Mouse (Mus musculus) monocyte, adult 5-6 weeks (primary cell): ENCODE results near the gene Calm4. TPM values are rescaled to one million over a fixed set of nuclear protein-coding genes. Genes with fewer than 3 reads are reported as not detected.
"Not testable (repeated sequence)": the region's sequence is repeated elsewhere in the genome, so short reads cannot be mapped to it uniquely, and the experiment has no call there.

ENCODE experiments used
- ATAC-seq: fragments of 153-309, 156-312 bp; replicated peaks from 2 replicates; pipeline ENCODE4 v1.8.0; 2017; ENCODE audit warnings: mild to moderate bottlenecking; ENCODE audit not compliant: low TSS enrichment, insufficient number of reproducible peaks, severe bottlenecking, poor library complexity, low FRiP score
- total RNA-seq: library from RNA; stranded (forward); fragments of 200-1000, 200-491, 200-594 nt; gene quantifications from 3 replicates; pipeline ENCODE4 v1.2.3, GENCODE M21; 2017

Gene Calm4
- not detected in 3 replicates for total RNA-seq

DNA sequence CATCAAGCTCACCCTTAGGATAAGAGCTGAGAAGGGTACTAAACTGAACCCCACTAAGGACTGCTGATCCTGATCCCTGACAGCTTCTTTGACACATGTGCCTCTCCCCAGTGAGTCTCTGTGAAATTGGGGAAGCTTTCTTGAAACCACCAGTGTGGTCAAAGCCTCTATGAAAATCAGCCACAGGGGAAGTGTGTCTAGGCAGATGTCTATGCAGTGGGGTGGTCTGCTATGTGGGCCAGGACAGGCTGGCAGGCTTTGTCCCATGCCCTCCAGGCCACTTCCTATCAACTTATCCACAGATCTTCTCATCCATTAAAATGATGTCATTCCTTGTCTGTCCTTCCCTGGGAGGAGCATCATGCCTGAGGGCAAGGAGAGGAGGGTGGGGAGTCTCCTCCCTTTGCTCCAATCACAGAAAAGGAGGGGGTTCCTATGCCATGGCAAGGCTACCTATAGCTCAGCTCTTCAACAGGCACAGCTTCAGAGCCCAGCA is at the start of gene Calm4:
Gene Calm4 (plus strand): TSS at position 446 of the 496 bp plus-strand sequence.
- peak; percentile 40; the same call in 1 of the 2 replicates for ATAC-seq

- ATAC-seq: no peak
These were observed 49.0 kb upstream of the Calm4 start for GRCm38 (mm10) chr13:3788588-3788987.

- ATAC-seq: no peak
These were observed 48.0 kb upstream of the Calm4 start for GRCm38 (mm10) chr13:3789531-3789930.

- no peak for ATAC-seq
These were observed 40.9 kb upstream of the Calm4 start for GRCm38 (mm10) chr13:3796649-3797048.

DNA sequence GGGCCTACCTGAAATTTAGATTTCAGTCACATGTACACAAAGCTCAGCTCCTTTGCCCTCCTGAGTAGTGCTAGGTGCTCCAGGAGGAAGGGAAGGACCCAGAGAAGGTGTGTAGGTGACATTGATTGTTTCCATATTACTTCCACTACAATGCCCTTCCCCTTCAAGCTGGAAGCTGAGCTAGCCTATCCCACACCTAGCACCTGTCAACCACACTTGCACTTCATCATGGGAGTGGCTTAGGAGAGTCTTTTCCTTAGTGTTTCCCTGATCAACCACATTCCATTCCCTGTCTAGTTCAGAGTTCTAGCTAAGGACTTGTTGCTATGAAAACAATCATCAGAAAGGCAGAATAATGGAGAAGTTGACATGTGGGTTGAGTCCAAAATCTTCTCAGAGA is 38.8 kb upstream of the Calm4 start:
- ATAC-seq: no peak

GRCm38 (mm10) chr13:3799386-3799785 is 38.2 kb upstream of the Calm4 start:
- no peak for ATAC-seq

DNA sequence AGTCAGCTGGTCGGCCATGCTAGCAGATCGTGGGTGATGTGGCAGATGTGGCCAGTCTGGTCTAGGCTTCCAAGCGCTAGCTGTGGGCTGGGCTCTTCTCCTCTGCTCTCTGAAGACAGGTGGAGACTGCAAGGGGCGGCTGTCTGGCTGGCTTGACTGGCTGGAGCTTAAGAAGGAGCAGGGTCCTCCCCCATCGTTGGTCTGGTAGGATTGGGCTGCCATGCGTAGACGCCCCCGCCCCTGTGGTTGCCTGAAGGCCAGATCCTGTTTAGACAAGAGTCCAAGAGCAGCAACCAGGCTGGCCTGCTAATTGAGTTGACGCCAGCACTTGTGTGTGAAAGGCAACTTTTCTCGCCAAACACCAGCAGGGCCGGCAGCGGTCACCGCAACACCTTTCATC is 33.4 kb upstream of the Calm4 start, which contains the start of gene Calml3:
Gene Calml3 (minus strand): TSS at position 131 of the 400 bp plus-strand sequence.
- no peak for ATAC-seq

DNA sequence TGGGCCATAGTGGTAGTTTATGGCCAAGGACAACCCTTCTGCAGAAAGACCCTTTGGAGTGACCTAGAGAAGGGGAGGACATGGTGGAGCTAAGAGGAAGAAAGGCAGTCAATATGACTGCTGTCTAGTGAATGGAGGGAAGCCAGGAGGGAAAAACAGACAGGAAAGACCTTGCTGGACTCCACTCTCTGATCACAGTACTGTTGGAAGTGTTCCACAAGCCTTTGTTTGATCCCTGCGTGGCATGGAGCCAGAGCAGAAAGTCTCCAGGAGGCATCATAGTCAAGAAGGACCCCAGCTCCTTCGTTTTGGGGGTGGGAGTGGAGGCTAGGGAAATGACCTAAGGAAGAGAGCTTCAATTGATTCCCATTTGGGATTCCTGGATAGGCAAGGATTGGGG is 32.4 kb upstream of the Calm4 start:
- ATAC-seq: no peak

DNA sequence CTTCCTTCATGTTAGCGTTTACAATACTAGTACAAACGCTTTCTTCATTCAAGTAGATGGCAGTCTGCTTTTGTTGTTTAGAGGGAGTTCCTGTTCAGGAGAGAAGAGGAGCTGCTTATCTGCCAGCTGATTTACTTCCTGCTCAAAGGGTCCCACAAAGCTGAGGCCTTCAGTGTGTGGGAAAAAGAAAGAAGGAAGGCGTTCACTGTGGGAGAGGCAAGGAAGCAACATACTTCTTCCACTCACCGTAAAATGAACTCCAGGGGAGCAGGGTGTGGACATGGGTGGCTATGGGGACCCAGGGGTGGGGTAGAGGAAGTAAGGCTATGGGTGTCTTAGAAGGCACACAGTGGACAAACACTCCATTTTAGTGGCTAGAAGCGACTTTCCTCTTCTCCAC is 31.9 kb upstream of the Calm4 start:
- ATAC-seq: no peak

DNA sequence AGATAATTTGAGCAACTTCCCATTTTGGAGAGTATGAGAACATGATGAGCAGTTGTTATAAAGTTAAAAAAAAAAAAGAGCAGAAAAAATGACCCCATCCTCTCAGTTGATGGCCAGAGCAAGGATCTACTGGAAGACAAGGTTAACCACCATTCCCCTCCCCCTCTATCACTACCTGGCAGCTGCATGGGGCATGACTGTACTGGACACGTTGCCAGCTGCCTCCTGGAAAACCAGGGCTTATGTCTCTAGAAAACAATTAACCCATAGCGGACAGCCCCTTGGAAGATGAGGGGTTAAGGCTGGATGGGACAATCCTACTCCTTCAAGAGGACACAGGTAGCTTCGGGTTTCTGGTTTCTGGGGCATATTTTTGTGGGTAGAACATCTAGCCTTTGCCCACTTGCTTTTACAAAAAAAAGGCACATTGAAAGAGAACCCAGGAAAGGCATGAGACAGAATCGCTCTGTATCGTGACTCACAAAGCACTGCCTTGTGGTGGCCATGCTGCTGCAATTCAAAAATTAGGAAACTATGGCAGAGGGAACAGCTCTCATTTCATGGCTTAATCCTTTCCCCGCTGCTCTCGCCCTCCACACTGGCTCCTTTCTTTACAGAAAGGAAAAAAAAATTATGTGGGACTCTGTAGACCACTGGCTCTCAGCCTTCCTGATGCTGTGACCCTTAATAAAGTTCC is 30.3 kb upstream of the Calm4 start:
- ATAC-seq: no peak

- peak; percentile 53; the same call in 1 of the 2 replicates for ATAC-seq
These were observed 19.4 kb upstream of the Calm4 start for GRCm38 (mm10) chr13:3818012-3818739.

DNA sequence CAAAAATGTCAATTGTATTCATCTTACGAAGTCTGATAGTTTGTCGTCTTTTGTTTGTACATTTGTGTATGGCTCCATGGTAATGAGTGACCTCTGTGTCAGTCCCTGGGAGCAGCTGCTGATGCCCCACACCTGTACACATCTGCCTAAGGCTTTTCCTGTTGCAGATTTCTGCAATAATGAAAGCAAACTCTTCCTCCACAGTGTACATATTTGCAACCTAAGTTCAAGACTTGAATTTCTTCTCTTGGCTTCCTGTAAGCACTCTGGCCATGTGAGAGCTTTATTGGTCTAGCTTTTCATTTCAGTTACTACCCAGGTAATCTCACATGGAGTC is 18.8 kb upstream of the Calm4 start:
- no peak for ATAC-seq

DNA sequence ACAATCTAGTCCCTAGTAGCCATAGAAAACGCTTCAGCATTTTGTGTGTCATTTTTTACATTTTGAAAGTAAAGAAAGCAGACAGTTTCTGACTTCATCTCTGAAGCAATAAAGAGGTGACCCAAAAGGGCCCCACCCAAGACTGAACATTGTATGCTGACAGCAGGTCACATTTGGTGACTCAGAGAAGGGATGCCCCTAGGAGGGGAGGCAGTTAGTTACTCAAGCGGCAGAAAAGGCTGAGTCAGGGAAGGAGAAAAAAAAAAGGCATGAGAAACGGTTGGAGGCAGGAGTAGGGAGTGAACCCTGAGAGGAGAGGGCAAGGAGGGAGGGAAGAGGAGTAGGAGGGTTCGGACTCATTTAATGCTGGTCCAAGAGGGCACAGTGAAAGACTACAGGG is 15.5 kb upstream of the Calm4 start:
- ATAC-seq: no peak

- no peak for ATAC-seq
These were observed 11.8 kb upstream of the Calm4 start for GRCm38 (mm10) chr13:3825726-3826125.

DNA sequence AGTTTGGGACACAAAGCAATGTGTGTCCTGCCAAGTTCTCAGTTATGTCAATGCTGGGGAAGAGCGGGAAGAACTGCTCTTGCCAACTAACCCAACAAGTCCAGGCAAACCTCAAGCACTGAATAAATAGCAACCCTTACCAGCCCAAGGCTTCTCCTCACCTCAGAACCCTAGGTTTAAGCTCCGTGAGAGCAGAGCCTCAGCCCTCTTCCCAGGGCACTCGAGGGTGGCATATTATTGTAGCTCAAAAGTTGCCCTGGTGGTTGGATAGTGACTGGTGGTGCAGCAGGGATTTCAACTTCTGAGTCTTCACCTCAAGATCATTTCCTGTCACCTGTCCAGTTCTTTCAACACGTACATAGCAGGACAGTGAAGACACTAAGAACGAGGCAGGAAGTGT is 6.0 kb upstream of the Calm4 start:
- no peak for ATAC-seq

- no peak for ATAC-seq
These were observed 5.6 kb upstream of the Calm4 start for GRCm38 (mm10) chr13:3831994-3832393.

DNA sequence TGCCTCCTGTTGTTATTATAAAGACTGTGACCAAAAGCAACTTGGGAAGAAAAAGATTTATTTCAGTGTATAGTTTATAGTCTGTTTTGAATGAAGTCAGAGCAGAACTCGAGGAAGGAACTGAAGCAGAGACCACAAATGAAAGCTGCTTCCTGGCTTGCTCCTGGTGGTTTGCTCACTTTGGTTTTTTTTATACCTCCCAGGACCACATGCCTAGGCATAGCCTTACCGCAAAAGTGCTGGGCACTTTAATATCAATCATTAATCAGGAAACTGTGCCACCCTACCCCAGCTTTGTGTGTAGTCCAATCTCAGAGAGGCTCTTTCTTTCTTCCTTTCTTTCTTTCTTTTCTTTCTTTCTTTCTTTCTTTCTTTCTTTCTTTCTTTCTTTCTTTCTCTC is 5.1 kb upstream of the Calm4 start:
- ATAC-seq: no peak

DNA sequence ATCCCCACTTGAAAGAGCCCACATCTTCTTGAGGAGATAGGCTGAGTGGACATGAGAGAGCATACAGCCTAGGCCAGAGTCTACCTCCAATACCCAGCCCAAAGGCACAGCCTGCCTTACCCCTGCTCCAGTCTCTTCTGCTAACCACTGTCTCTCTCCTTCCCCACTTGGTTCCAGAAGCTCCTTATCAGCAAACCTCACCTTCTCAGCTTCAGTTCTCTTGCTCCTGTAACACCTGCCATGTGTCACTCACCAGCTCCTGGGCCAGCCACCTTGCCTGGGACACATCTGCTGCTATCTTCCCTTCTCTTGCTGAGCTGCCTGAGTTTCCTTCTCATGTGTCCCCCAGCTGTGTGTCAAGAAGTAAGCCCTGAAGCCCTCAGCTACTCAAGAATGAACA is 3.9 kb upstream of the Calm4 start:
- not testable (repeated sequence) for ATAC-seq

- not testable (repeated sequence) for ATAC-seq
These were observed 3.1 kb downstream of the Calm4 start for GRCm38 (mm10) chr13:3840662-3841061.

DNA sequence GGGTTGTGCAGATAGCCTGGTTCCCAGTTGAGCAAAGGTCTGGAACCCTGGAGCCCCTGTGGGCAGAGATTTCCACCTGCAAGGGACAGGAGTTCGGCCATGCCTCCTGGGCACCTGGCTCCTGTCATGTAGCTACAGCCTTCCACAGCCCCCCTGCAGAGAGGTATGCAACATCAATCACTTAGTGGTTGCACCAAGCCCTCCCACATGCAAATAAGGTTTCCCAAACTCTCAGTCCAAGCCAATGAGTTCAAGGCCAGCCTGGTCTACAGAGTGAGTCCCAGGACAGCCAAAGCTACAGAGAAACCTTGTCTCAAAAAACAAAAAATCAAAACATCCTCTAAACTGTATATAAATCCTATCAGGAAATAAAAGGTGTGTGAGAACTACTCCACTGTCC is 12.8 kb downstream of the Calm4 start:
- no peak for ATAC-seq
